Mouse (Mus musculus): ENCODE data around the gene Cbfa2t2.

Gene Cbfa2t2

DNA sequence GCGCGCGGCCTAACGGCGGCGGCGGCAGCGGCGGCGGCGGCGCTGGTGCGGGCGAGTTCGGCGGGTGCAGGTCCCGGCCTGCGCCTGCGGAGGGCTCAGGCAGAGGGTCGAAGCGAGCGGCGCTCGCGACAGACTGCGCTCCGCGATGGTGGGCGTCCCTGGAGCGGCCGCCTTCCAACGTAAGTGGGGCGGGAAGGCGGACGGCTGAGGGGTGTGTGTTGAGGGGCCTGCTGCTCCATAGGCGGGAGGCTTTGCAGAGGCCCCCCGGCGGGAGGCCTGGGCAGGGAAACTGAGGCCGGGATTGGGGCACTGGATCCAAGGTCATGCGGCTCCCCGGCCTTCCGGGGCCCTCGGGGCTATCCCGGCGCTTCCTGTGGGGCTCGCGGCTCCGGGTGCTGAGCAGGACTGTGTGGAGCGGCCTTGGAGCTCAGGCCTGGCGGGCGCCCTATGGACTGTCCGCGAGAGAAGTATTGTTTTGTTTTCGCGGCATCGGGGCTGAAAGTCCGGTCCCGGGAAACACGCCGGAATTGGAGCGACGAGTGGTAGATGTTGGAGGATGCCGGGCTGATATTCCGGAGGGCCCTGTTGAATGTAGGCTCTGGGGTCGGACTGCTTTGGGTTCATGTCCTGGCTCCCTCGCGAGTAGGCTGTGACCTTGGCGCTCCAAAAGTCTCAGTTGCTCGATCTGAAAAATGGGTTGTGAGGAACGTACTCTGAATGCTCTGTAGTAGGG is at the start of gene Cbfa2t2:
Gene Cbfa2t2, plus strand, starts transcription at position 24 of the 733 bp plus-strand sequence.
- DNase-seq: peak; percentile 71 to 83

GRCm38 (mm10) chr2:154390180-154390964 is 45.9 kb upstream of the Cbfa2t2 start:
- DNase-seq: peak; percentile 89 to 94

GRCm38 (mm10) chr2:154394602-154395001 is 41.7 kb upstream of the Cbfa2t2 start:
- no peak for DNase-seq

DNA sequence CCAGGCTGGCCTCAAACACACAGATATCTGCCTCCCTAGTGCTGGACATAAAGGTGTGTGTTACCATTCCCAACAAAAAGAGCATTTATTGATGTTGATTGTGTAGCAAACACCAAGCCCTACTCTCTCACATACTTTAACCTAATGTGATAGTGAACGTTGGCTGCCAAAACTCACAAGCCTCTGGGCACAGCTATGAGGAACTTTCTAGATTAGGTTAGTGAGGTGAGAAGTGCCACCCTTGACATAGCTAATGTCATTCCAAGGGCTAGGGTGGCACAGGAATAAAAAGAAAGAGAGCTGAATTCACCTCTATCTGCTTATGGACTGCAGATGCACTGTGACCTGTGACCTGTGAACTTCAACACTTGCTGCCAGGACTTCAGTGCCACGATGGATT is 39.8 kb upstream of the Cbfa2t2 start:
- no peak for DNase-seq

DNA sequence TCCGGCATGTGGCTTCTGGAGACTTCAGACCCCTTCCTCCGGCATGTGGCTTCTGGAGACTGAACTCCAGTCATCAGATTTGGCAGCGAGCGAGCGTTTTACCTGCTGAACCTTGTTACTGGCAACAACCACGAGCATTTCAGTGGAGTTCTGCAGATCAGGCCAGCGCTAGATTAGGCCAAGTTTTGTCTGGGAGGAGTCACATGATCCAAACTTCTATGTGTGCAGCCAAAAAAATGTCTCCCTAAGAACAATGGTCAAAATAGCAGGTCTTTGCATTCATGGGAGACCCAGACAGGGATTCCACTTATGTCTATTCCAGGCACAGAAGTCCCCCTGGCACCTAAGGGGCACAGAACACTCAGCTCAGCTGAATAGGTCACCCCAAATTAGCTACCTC is 38.0 kb upstream of the Cbfa2t2 start:
- no peak for DNase-seq

GRCm38 (mm10) chr2:154399325-154399724 is 37.0 kb upstream of the Cbfa2t2 start:
- DNase-seq: no peak

DNA sequence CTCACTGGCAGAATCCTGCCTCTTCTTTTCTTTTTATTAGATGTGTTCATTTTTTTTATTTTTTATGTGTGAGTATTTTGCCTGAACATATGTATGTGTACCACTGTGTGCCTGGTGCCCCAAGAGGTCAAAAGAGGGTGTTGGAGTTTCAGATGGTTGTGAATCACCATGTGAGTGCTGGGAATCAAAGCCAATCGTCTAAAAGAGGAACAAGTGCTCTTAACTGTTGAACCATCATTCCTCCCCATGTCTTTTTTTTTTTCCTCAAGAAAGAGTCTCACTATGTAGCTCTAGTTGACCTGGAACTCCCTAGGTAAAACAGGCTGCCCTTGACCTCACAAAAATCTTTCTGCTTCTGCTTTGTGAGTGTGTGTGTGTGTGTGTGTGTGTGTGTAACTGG is 34.3 kb upstream of the Cbfa2t2 start:
- no peak for DNase-seq

DNA sequence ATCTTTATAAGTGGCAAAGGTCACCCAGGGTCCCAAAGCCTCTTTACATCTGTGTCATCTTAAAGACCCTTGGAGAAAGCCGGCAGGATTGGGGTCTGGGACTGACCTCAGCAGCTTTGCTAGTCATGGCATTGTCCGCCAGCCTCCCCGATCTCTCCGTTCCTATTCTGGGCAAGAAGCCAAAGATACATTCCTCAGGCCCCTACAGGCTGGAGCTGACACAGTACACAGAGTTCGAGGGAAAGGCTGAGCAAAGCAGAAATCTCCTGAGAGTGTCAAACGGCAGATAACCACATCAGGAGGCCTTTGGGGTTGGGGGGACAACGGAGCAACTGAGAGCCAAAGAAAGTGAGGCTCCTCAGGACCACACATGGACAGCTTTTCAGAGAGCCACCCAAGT is 33.5 kb upstream of the Cbfa2t2 start:
- peak; percentile 60 to 74 for DNase-seq

GRCm38 (mm10) chr2:154405447-154405994 is 30.8 kb upstream of the Cbfa2t2 start:
- DNase-seq: no peak

DNA sequence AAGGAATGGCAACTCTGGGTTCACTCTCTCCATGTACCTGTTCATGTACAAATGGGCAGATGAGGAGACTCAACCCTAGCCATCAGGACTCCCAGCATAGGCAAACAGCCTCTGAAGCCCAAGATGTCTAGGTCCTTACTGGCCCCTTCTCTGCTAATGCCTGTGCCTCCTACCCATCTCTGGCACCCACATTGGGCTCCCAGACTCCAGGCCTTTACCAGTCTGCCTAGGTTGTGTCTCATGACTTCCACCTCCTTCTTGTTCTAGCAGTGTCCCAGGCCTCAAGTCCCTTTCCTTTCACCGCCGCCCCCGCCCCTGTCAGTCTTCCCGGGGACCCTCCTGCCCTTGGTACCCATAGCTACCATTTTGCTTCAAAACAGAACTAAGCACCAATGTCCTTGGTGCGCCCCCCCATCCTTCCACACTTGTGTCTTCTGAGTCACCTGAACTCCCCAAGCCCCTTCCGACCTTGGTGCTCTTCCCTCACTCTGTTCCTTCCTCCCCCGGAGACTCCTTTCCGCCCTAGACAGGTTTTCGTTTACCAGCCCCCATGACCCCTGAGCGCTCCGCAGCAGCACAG is 29.1 kb upstream of the Cbfa2t2 start:
- DNase-seq: no peak

GRCm38 (mm10) chr2:154407643-154408445 is 28.4 kb upstream of the Cbfa2t2 start, which contains the start of gene Snta1:
Gene Snta1 (minus strand): TSS chr2:154408099.
- peak; percentile 91 to 94 for DNase-seq

GRCm38 (mm10) chr2:154410355-154410754 is 25.9 kb upstream of the Cbfa2t2 start:
- DNase-seq: peak; percentile 25 to 28

DNA sequence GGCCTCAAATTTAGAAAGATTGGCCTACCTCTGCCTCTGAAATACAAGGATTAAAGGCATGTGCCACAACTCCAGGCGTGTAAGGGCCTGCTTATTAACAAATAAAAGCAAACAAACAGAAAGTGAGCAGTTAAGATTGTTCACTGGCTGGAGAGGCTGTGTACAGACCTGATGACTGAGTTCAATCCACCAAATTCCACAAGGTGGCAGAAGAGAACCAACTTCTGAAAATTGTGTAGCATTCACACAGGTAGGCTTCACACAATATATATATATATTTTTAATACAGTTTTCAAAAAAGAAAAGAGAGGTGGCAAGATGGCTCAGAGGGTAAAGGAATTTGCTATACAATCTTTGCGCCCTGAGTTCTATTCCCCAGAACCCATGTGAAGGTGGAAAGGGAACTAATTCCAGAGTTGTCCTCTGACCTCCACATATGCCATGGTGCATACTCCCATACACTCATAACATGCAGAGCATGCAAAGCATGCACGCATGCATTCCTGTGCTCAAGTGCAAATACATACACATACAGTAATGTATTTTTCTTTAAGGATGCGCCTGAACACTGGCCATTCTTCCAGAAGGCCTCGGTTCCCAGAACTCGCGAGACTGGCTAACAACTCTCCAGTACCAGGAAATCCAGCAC is 24.1 kb upstream of the Cbfa2t2 start:
- DNase-seq: peak in 1 of 2 experiments; percentile 44

DNA sequence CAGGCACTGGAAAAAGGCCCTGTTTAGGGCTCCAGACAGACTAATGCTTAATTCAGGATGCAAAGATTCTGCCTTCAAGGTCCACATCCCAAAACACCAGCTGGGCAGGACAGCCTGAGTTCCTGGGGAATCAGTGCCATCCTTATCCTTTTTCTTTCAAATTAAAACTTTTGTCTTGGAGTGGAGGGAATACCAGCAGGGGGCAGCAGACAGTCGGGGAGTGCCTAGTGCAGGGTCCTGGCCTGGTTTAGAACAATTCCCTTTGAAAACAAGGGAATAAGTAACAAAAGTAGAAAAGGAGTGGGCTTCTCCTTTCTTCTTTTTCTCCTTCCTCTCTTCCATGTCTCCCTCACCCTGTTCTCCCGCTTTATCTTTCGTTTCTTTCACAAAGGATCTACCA is 19.2 kb upstream of the Cbfa2t2 start:
- peak; percentile 90 to 93 for DNase-seq

- DNase-seq: no peak
Observed at GRCm38 (mm10) chr2:154418001-154418400, 18.3 kb upstream of the Cbfa2t2 start.

DNA sequence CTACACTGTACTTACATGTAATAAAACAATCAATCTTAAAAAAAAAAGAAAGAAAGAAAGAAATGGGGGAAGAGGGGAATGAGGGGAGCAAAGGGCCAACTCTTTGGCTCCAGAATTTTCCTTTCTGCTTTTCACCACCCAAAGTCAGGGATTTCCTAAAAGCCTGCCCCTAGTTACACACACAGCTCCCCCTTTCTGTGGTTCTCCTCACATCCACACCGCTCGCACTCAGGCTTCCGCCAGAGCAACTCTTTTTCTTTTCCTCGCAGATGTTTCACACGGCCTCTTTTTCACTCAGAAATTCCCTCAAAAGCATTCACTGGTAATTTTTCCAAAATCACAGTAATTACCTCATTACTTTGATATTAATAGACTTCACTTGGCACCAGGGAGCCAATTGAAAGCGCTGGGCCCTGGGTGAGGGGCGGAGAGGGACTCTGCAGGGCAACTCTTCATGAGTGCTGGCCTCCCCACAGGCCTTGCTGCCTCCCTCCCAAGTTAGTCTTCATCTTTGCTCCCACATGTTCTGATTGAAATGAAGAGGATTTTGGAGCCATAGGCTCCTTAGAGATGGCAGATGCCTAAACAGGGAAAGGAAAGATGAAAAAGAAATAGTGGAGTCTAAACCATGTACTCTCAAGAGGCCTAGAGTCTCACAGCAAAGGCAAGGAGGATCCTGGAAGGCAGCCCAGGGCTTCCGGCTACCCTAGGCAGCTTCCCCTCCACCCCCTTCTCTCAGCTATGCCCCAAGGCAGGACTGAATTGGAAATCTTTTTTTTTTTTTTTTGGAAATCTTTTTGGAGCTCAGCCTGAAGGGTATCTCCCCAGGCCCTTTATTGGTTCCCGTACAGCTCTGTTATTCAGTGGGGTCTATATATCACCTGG is 16.4 kb upstream of the Cbfa2t2 start:
- DNase-seq: no peak

DNA sequence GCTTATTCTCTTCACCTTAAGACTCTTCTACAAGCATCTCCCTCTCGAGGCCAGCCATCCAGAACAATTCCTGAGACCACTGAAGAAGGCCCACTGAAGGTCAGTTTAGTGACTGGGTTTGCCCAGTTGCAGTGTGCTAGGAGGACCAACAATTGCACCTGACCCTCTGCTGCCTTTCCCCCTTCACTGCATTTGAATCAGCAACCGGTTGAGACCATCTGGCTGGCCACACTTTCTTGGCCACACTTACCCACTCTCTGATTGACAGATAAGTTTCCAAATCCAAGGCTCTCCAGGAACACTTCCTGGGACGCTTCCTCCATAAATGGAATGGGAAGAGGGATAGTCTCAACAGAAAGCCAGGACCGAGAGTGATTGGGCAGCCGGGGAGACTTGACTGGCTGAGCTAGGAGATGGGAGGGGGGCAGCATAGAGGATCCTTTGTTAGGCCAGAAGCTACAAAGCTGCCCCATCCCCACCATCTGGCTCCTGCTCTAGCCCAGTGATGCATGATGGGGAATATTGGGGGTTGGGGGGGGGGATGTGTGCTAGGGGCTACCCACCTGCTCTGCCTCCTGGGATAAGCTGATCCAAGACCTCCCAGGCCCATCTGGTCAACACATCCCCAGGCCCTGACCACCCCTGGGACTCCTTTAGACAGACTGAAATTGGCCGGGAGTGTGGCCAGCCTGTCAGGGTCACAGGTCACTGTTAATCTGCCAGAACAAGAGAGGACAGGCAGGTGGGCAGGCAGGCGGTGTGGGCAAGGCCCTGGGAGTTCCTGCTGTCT is 15.1 kb upstream of the Cbfa2t2 start:
- DNase-seq: no peak

GRCm38 (mm10) chr2:154422181-154422580 is 14.1 kb upstream of the Cbfa2t2 start:
- no peak for DNase-seq

DNA sequence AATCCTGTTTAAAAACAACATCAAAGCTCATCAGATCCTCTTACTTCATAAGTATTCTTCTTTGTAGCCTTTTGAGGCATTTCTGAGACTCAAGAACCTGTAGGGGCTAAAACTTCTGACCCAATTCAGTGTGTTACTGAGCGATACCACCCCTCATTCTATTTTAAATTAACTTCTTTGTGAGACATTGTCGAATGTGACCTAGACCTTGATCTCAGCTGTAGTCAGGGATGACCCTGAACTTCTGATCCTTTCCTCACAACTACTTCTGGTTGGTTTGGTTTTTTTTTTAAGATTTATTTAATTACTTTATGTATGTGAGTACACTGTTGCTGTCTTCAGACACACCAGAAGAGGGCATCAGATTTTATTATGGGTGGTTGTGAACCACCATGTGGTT is 12.7 kb upstream of the Cbfa2t2 start:
- DNase-seq: no peak

DNA sequence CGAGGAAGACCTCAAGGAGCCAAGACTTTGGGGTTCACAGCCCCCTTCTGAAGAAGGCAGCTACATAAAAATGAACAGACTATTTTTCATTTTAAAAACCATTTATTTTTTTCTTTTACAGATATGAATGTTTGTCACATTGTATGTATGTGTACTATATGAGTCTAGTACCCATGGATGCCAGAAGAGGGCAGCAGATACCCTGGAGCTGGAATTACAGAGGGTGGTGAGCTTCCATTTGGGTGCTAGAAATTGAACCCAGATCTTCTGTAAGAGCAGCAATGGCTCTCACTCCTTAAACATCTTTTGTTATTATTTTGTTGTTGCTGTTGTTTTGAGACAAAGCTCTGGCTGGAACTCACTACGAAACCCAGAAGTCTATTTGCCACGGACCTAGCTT is 10.8 kb upstream of the Cbfa2t2 start:
- DNase-seq: no peak
